Mouse (Mus musculus): ENCODE measurements around the gene Acox2. TPM values are rescaled to one million over a fixed set of nuclear protein-coding genes. Genes with fewer than 3 reads are reported as not detected.

Acox2 gene
- total and polyA plus RNA-seq, 2 experiments from 2014 or later: 0.10 to 0.44 TPM

- H3K36me3 ChIP-seq (ENCODE audit: insufficient read depth, low read length): peaks cover 7% of the 10 kb centered on the region
- no peaks in the 10 kb centered on the region for H3K9me3 ChIP-seq (ENCODE audit: low read length)
- TF ChIP-seq CTCF (IDR thresholded peaks at IDR 0.05): no peak
- H3K4me2 ChIP-seq (ENCODE audit: low read depth, low read length, poor library complexity, severe bottlenecking): no peak overlapping the region
- H3K4me1 ChIP-seq (ENCODE audit: insufficient read depth, low read length): no peaks in the 10 kb centered on the region; the same call in none of the 2 replicates
- no peak overlapping the region for H3K4me3 ChIP-seq (ENCODE audit: low read depth, low read length)
- no peaks in the 10 kb centered on the region; the same call in 1 of the 2 replicates for H3K27me3 ChIP-seq (ENCODE audit: insufficient read depth, low read length)
- H3K9ac ChIP-seq (replicated peaks; ENCODE audit: low read length, poor library complexity, severe bottlenecking): no peak overlapping the region
- DNase-seq (ENCODE audit: low spot score) (no peak), ATAC-seq (ENCODE audit: low FRiP score) (no peak)
- H3K27ac ChIP-seq (ENCODE audit: low read depth, low read length): no peak overlapping the region
- WGBS: 29% methylated on average over 11 of the region's 11 CpGs
Observed at GRCm38 (mm10) chr14:8219876-8220275, 39.3 kb downstream of the Acox2 start.

GRCm38 (mm10) chr14:8218730-8219380 is 40.3 kb downstream of the Acox2 start:
- DNase-seq (ENCODE audit: low spot score): peak; percentile 52
- no peak for ATAC-seq (ENCODE audit: low FRiP score)
- no peaks in the 10 kb centered on the region for H3K9me3 ChIP-seq (ENCODE audit: low read length)
- no peak overlapping the region for H3K4me3 ChIP-seq (ENCODE audit: low read depth, low read length)
- H3K9ac ChIP-seq (replicated peaks; ENCODE audit: low read length, poor library complexity, severe bottlenecking): no peak overlapping the region
- 22% methylated on average over 10 of the region's 10 CpGs for WGBS
- no peaks in the 10 kb centered on the region; the same call in none of the 2 replicates for H3K4me1 ChIP-seq (ENCODE audit: insufficient read depth, low read length)
- no peak for TF ChIP-seq CTCF (IDR thresholded peaks at IDR 0.05)
- H3K27me3 ChIP-seq (ENCODE audit: insufficient read depth, low read length): no peaks in the 10 kb centered on the region; the same call in 1 of the 2 replicates
- no peak overlapping the region; the same call in 1 of the 2 replicates for H3K27ac ChIP-seq (ENCODE audit: low read depth, low read length)
- peak overlapping the region; percentile 21; the same call in 1 of the 2 replicates for H3K4me2 ChIP-seq (ENCODE audit: low read depth, low read length, poor library complexity, severe bottlenecking)
- peaks cover 7% of the 10 kb centered on the region for H3K36me3 ChIP-seq (ENCODE audit: insufficient read depth, low read length)

GRCm38 (mm10) chr14:8218238-8218637 is 40.9 kb downstream of the Acox2 start:
- ATAC-seq (ENCODE audit: low FRiP score) (no peak), DNase-seq (ENCODE audit: low spot score) (no peak)
- Histone ChIP-seq H3K36me3 (ENCODE audit: insufficient read depth, low read length) (peaks cover 7% of the 10 kb centered on the region), H3K27me3 (ENCODE audit: insufficient read depth, low read length) (no peaks in the 10 kb centered on the region; the same call in 1 of the 2 replicates), H3K4me3 (ENCODE audit: low read depth, low read length) (no peak overlapping the region), H3K27ac (ENCODE audit: low read depth, low read length) (no peak overlapping the region), H3K4me2 (ENCODE audit: low read depth, low read length, poor library complexity, severe bottlenecking) (0 out of 2 replicates have a peak overlapping the region, but pooled peaks have one; percentile 21), H3K9ac (replicated peaks; ENCODE audit: low read length, poor library complexity, severe bottlenecking) (no peak overlapping the region), H3K9me3 (ENCODE audit: low read length) (no peaks in the 10 kb centered on the region), H3K4me1 (ENCODE audit: insufficient read depth, low read length) (no peaks in the 10 kb centered on the region; the same call in none of the 2 replicates)
- peak; percentile 32 for TF ChIP-seq CTCF (IDR thresholded peaks at IDR 0.05)
- 30% methylated on average over 7 of the region's 7 CpGs for WGBS

GRCm38 (mm10) chr14:8216100-8216499 is 43.1 kb downstream of the Acox2 start:
- no peak for TF ChIP-seq CTCF (IDR thresholded peaks at IDR 0.05)
- ATAC-seq (ENCODE audit: low FRiP score) (no peak), DNase-seq (ENCODE audit: low spot score) (no peak)
- H3K4me1 ChIP-seq (ENCODE audit: insufficient read depth, low read length): no peaks in the 10 kb centered on the region; the same call in none of the 2 replicates
- no peaks in the 10 kb centered on the region for H3K9me3 ChIP-seq (ENCODE audit: low read length)
- H3K4me3 ChIP-seq (ENCODE audit: low read depth, low read length): peak overlapping the region; percentile 59; the same call in 1 of the 2 replicates
- no peaks in the 10 kb centered on the region; the same call in 1 of the 2 replicates for H3K27me3 ChIP-seq (ENCODE audit: insufficient read depth, low read length)
- no peaks in the 10 kb centered on the region for H3K36me3 ChIP-seq (ENCODE audit: insufficient read depth, low read length)
- 75% methylated on average over 5 of the region's 5 CpGs for WGBS
- H3K27ac ChIP-seq (ENCODE audit: low read depth, low read length): no peak overlapping the region
- no peak overlapping the region for H3K9ac ChIP-seq (replicated peaks; ENCODE audit: low read length, poor library complexity, severe bottlenecking)
- peak overlapping the region; percentile 85 for H3K4me2 ChIP-seq (ENCODE audit: low read depth, low read length, poor library complexity, severe bottlenecking)

GRCm38 (mm10) chr14:8215208-8215778 is 43.9 kb downstream of the Acox2 start:
- 21% methylated on average over 21 of the region's 21 CpGs for WGBS
- peak overlapping the region; percentile 59 for H3K4me3 ChIP-seq (ENCODE audit: low read depth, low read length)
- no peaks in the 10 kb centered on the region; the same call in none of the 2 replicates for H3K4me1 ChIP-seq (ENCODE audit: insufficient read depth, low read length)
- H3K9me3 ChIP-seq (ENCODE audit: low read length): no peaks in the 10 kb centered on the region
- ATAC-seq (ENCODE audit: low FRiP score): no peak
- peak overlapping the region; percentile 82; the same call in 1 of the 2 replicates for H3K9ac ChIP-seq (replicated peaks; ENCODE audit: low read length, poor library complexity, severe bottlenecking)
- TF ChIP-seq CTCF (IDR thresholded peaks at IDR 0.05): peak; percentile 34
- H3K36me3 ChIP-seq (ENCODE audit: insufficient read depth, low read length): no peaks in the 10 kb centered on the region
- H3K27me3 ChIP-seq (ENCODE audit: insufficient read depth, low read length): no peaks in the 10 kb centered on the region; the same call in 1 of the 2 replicates
- H3K4me2 ChIP-seq (ENCODE audit: low read depth, low read length, poor library complexity, severe bottlenecking): peak overlapping the region; percentile 85
- no peak overlapping the region for H3K27ac ChIP-seq (ENCODE audit: low read depth, low read length)
- no peak for DNase-seq (ENCODE audit: low spot score)
